Mouse (Mus musculus) embryonic fibroblast, embryonic 13.5 days (primary cell): ENCODE results near the gene Mpzl1.

Source experiments
- CTCF ChIP-seq: IDR thresholded peaks from 2 replicates; pipeline ENCODE4 v1.5.1; 2011; ENCODE audit warnings: mild to moderate bottlenecking, control low read depth, low read length, moderate library complexity, borderline replicate concordance; ENCODE audit not compliant: insufficient read depth
- POLR2A ChIP-seq: IDR thresholded peaks from 2 replicates; pipeline ENCODE4 v1.6.1; 2011; ENCODE audit warnings: low read depth, mild to moderate bottlenecking, control low read depth, low read length, moderate library complexity

DNA sequence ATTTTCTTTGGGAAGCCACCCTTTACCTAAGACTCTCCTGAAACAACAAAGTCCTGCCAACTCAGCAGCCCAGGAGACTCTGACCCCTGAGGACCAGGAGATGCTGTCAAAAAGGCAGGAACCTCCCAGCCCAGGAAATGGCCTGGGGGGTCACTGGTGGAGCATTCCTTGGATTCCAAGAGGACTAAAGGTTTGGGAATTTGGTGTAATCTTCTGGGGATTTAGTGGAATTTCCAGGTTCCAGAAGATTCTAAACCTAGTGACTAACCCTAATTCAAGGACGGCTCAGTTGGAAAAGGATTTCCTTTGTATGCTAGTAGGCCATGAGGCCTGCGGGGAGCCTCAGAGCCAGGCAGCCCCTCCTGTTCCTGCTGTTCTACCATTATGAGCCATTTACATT, 18.2 kb upstream of the Mpzl1 start:
- no peak for TF ChIP-seq POLR2A
- TF ChIP-seq CTCF = no peak
